Mouse (Mus musculus) embryonic facial prominence, embryonic 15.5 days (tissue): ENCODE results near the gene Nabp2. TPM values are rescaled to one million over a fixed set of nuclear protein-coding genes. Genes with fewer than 3 reads are reported as not detected.
A peak's percentile ranks its signal among the peaks of the same experiment; 100 is the strongest.

Source experiments
- ATAC-seq: fragments of 200-750 bp; cut with Nextera tagmentation; 2 replicates; pipeline ENCODE4 v1.8.0; 2017; ENCODE audit warnings: low read depth, moderate TSS enrichment; ENCODE audit not compliant: insufficient number of reproducible peaks, low FRiP score, low TSS enrichment
- H3K27ac ChIP-seq: fragments of 300-500 bp; sonication (generic); replicated peaks from 2 replicates; pipeline ENCODE4 v1.5.1; 2015; ENCODE audit warnings: mild to moderate bottlenecking, inconsistent platforms
- H3K27me3 ChIP-seq: fragments of 300-500 bp; sonication (generic); 2 replicates; pipeline ENCODE4 v1.6.1; 2015; ENCODE audit warnings: inconsistent platforms
- H3K36me3 ChIP-seq: fragments of 300-500 bp; sonication (generic); 2 replicates; pipeline ENCODE4 v1.6.1; 2015; ENCODE audit warnings: mild to moderate bottlenecking, inconsistent platforms
- H3K4me1 ChIP-seq: fragments of 300-500 bp; sonication (generic); 2 replicates; pipeline ENCODE4 v1.6.1; 2015; ENCODE audit warnings: inconsistent platforms
- H3K4me2 ChIP-seq: fragments of 300-500 bp; sonication (generic); replicated peaks from 2 replicates; pipeline ENCODE4 v1.6.1; 2015; ENCODE audit warnings: mild to moderate bottlenecking, inconsistent platforms
- H3K4me3 ChIP-seq: fragments of 300-500 bp; sonication (generic); replicated peaks from 2 replicates; pipeline ENCODE4 v1.5.1; 2015; ENCODE audit warnings: mild to moderate bottlenecking, inconsistent platforms
- H3K9ac ChIP-seq: fragments of 300-500 bp; sonication (generic); 2 replicates; pipeline ENCODE4 v1.6.1; 2015; ENCODE audit warnings: inconsistent platforms
- H3K9me3 ChIP-seq: fragments of 300-500 bp; sonication (generic); replicated peaks from 2 replicates; pipeline ENCODE4 v1.6.1; 2016; ENCODE audit warnings: inconsistent platforms
- WGBS: fragments of 180-500 bp; shearing (Covaris S2); methylation state at CpG from one replicate; pipeline ENCODE4 v1.1.7; 2015; 5-methylcytosine and 5-hydroxymethylcytosine counted together
- polyA plus RNA-seq: library from polyadenylated mRNA; unstranded; fragments of >200 nt; fragmentation: Nextera tagmentation; extraction: Ambion mirVana; gene quantifications from 2 replicates; pipeline ENCODE4 v1.2.1, GENCODE M21; 2015

Nabp2 gene
- polyA plus RNA-seq, result 66.2 and 75.7 TPM in 2 replicates

- H3K27ac ChIP-seq, result peak within 1 kb of the TSS; percentile 98
- peak within 1 kb of the TSS; percentile 96 for H3K4me3 ChIP-seq
- ATAC-seq, result peak; percentile 92
- H3K9me3 ChIP-seq, result no peaks in the 10 kb centered on the region
- H3K9ac ChIP-seq, result peak within 1 kb of the TSS; percentile 78
- peaks cover 36% of the 10 kb centered on the region for H3K36me3 ChIP-seq
- under 1% methylated on average over 49 of the region's 50 CpGs for WGBS
- no peaks in the 10 kb centered on the region for H3K27me3 ChIP-seq
- peak within 1 kb of the TSS; percentile 93 for H3K4me2 ChIP-seq
- peaks cover 40% of the 10 kb centered on the region for H3K4me1 ChIP-seq
Measured at GRCm38 (mm10) chr10:128411211-128412054, at the start of gene Nabp2, which contains the start of gene Rnf41. TSS of gene Nabp2 (minus strand) at chr10:128411492. TSS of gene Rnf41 (plus strand) at chr10:128411657.

- no peak for ATAC-seq
- H3K4me1 ChIP-seq, result peaks cover 18% of the 10 kb centered on the region
- H3K9ac ChIP-seq, result peak overlapping the region; percentile 89
- no peaks in the 10 kb centered on the region for H3K27me3 ChIP-seq
- 3% methylated on average over 5 of the region's 5 CpGs for WGBS
- peak overlapping the region; percentile 63 for H3K4me2 ChIP-seq
- peaks cover 42% of the 10 kb centered on the region for H3K36me3 ChIP-seq
- H3K9me3 ChIP-seq, result no peaks in the 10 kb centered on the region
- peak overlapping the region; percentile 95; the same call in 1 of the 2 replicates for H3K27ac ChIP-seq
- H3K4me3 ChIP-seq, result peak overlapping the region; percentile 96
Measured at GRCm38 (mm10) chr10:128460270-128460630, 49.0 kb upstream of the Nabp2 start.

- Histone ChIP-seq H3K4me1 (peaks cover 21% of the 10 kb centered on the region), H3K36me3 (peaks cover 37% of the 10 kb centered on the region), H3K9ac (peak overlapping the region; percentile 89), H3K4me3 (peak overlapping the region; percentile 96), H3K9me3 (no peaks in the 10 kb centered on the region), H3K27me3 (no peaks in the 10 kb centered on the region), H3K4me2 (peak overlapping the region; percentile 63), H3K27ac (peak overlapping the region; percentile 95)
- under 1% methylated on average over 42 of the region's 67 CpGs for WGBS
- ATAC-seq, result peak; percentile 60
Measured at GRCm38 (mm10) chr10:128459409-128460269, 48.3 kb upstream of the Nabp2 start.

- H3K27ac ChIP-seq, result peak within 1 kb of the TSS; percentile 95
- H3K9ac ChIP-seq, result peak within 1 kb of the TSS; percentile 89
- WGBS, result under 1% methylated on average over 67 of the region's 86 CpGs
- H3K27me3 ChIP-seq, result no peaks in the 10 kb centered on the region
- peak; percentile 85 for ATAC-seq
- peak within 1 kb of the TSS; percentile 63 for H3K4me2 ChIP-seq
- peaks cover 21% of the 10 kb centered on the region for H3K4me1 ChIP-seq
- H3K36me3 ChIP-seq, result peaks cover 29% of the 10 kb centered on the region
- H3K9me3 ChIP-seq, result no peaks in the 10 kb centered on the region
- peak within 1 kb of the TSS; percentile 96 for H3K4me3 ChIP-seq
Measured at GRCm38 (mm10) chr10:128458719-128459408, 47.6 kb upstream of the Nabp2 start, which contains the start of gene Smarcc2. TSS of gene Smarcc2 (plus strand) at chr10:128459248.

- H3K9ac ChIP-seq, result peak overlapping the region; percentile 89
- H3K4me3 ChIP-seq, result peak overlapping the region; percentile 96
- H3K9me3 ChIP-seq, result no peaks in the 10 kb centered on the region
- H3K27ac ChIP-seq, result peak overlapping the region; percentile 95
- peak overlapping the region; percentile 55 for H3K4me2 ChIP-seq
- H3K36me3 ChIP-seq, result peaks cover 24% of the 10 kb centered on the region
- H3K27me3 ChIP-seq, result no peaks in the 10 kb centered on the region
- H3K4me1 ChIP-seq, result peaks cover 21% of the 10 kb centered on the region
- peak; percentile 58 for ATAC-seq
- under 1% methylated on average over 29 of the region's 29 CpGs for WGBS
Measured at GRCm38 (mm10) chr10:128458348-128458718, 47.0 kb upstream of the Nabp2 start.

- Histone ChIP-seq H3K27ac (peak overlapping the region; percentile 22; the same call in 1 of the 2 replicates), H3K4me2 (0 out of 2 replicates have a peak overlapping the region, but pooled peaks have one; percentile 55), H3K9me3 (no peaks in the 10 kb centered on the region), H3K4me1 (peaks cover 21% of the 10 kb centered on the region), H3K27me3 (no peaks in the 10 kb centered on the region), H3K4me3 (peak overlapping the region; percentile 96), H3K36me3 (peaks cover 18% of the 10 kb centered on the region), H3K9ac (no peak overlapping the region)
- 81% methylated on average over 6 of the region's 6 CpGs for WGBS
- ATAC-seq, result no peak
Measured at GRCm38 (mm10) chr10:128457676-128458075, 46.4 kb upstream of the Nabp2 start.

GRCm38 (mm10) chr10:128455280-128455679, 44.0 kb upstream of the Nabp2 start:
- Histone ChIP-seq H3K4me3 (peak overlapping the region; percentile 23), H3K9me3 (no peaks in the 10 kb centered on the region)
- 2% methylated on average over 6 of the region's 6 CpGs for WGBS

GRCm38 (mm10) chr10:128454471-128454870, 43.2 kb upstream of the Nabp2 start:
- no peaks in the 10 kb centered on the region for H3K9me3 ChIP-seq
- no peak overlapping the region for H3K4me3 ChIP-seq
- H3K4me1 ChIP-seq, result peaks cover 8% of the 10 kb centered on the region; the same call in 1 of the 2 replicates
- no peak overlapping the region for H3K4me2 ChIP-seq
- H3K27me3 ChIP-seq, result no peaks in the 10 kb centered on the region
- WGBS, result 67% methylated on average over 3 of the region's 3 CpGs
- H3K27ac ChIP-seq, result no peak overlapping the region
- no peaks in the 10 kb centered on the region for H3K36me3 ChIP-seq
- ATAC-seq, result no peak
- H3K9ac ChIP-seq, result no peak overlapping the region

More at GRCm38 (mm10) chr10:128455280-128455679, 44.0 kb upstream of the Nabp2 start:
- no peaks in the 10 kb centered on the region for H3K36me3 ChIP-seq
- H3K9ac ChIP-seq, result no peak overlapping the region
- no peaks in the 10 kb centered on the region for H3K27me3 ChIP-seq
- H3K27ac ChIP-seq, result no peak overlapping the region
- H3K4me2 ChIP-seq, result peak overlapping the region; percentile 41
- peaks cover 11% of the 10 kb centered on the region for H3K4me1 ChIP-seq
- ATAC-seq, result no peak

- Histone ChIP-seq H3K27ac (no peak overlapping the region), H3K36me3 (no peaks in the 10 kb centered on the region), H3K4me2 (no peak overlapping the region), H3K9me3 (no peaks in the 10 kb centered on the region), H3K4me3 (no peak overlapping the region), H3K4me1 (0 out of 2 replicates have a peak, but pooled peaks cover 3% of the 10 kb centered on the region), H3K27me3 (no peaks in the 10 kb centered on the region), H3K9ac (no peak overlapping the region)
- 73% methylated on average over 6 of the region's 6 CpGs for WGBS
- no peak for ATAC-seq
Measured at GRCm38 (mm10) chr10:128451014-128451413, 39.7 kb upstream of the Nabp2 start.

- no peak overlapping the region for H3K4me2 ChIP-seq
- no peak overlapping the region for H3K9ac ChIP-seq
- WGBS, result 85% methylated on average over 4 of the region's 4 CpGs
- H3K4me1 ChIP-seq, result no peaks in the 10 kb centered on the region
- no peak overlapping the region for H3K4me3 ChIP-seq
- no peak overlapping the region for H3K27ac ChIP-seq
- H3K9me3 ChIP-seq, result no peaks in the 10 kb centered on the region
- H3K36me3 ChIP-seq, result peaks cover 14% of the 10 kb centered on the region
- ATAC-seq, result no peak
- no peaks in the 10 kb centered on the region for H3K27me3 ChIP-seq
Measured at GRCm38 (mm10) chr10:128445407-128445806, 34.1 kb upstream of the Nabp2 start.
